Mouse (Mus musculus) forebrain, embryonic 13.5 days (tissue): Measurements from ENCODE around the gene Cluh. TPM values are rescaled to one million over a fixed set of nuclear protein-coding genes. Genes with fewer than 3 reads are reported as not detected.

ENCODE experiments used
- ATAC-seq: fragments of 200-750 bp; cut with Nextera tagmentation; 2 replicates; pipeline ENCODE4 v1.8.0; 2017
- H3K27ac ChIP-seq: fragments of 300-500 bp; sonication (generic); 2 replicates; pipeline ENCODE4 v1.5.1; 2015; ENCODE audit warnings: inconsistent platforms, mild to moderate bottlenecking, moderate library complexity
- H3K27me3 ChIP-seq: fragments of 300-500 bp; sonication (generic); 2 replicates; pipeline ENCODE4 v1.6.1; 2015; ENCODE audit warnings: mild to moderate bottlenecking, inconsistent platforms
- H3K36me3 ChIP-seq: fragments of 300-500 bp; sonication (generic); 2 replicates; pipeline ENCODE4 v1.6.1; 2015; ENCODE audit warnings: mild to moderate bottlenecking, inconsistent platforms; ENCODE audit not compliant: poor library complexity, severe bottlenecking
- H3K4me1 ChIP-seq: fragments of 300-500 bp; sonication (generic); 2 replicates; pipeline ENCODE4 v1.6.1; 2015; ENCODE audit warnings: inconsistent platforms
- H3K4me2 ChIP-seq: fragments of 300-500 bp; sonication (generic); 2 replicates; pipeline ENCODE4 v1.6.1; 2015; ENCODE audit warnings: inconsistent platforms, mild to moderate bottlenecking, moderate library complexity
- H3K4me3 ChIP-seq: fragments of 300-500 bp; sonication (generic); 2 replicates; pipeline ENCODE4 v1.5.1; 2015; ENCODE audit warnings: mild to moderate bottlenecking, inconsistent platforms
- H3K9ac ChIP-seq: fragments of 300-500 bp; sonication (generic); 2 replicates; pipeline ENCODE4 v1.6.1; 2015; ENCODE audit warnings: mild to moderate bottlenecking, inconsistent platforms
- H3K9me3 ChIP-seq: fragments of 300-500 bp; sonication (generic); replicated peaks from 2 replicates; pipeline ENCODE4 v1.6.1; 2016; ENCODE audit warnings: inconsistent platforms
- WGBS: fragments of 180-500 bp; shearing (Covaris S2); methylation state at CpG from one replicate; pipeline ENCODE4 v1.1.7; 2015; 5-methylcytosine and 5-hydroxymethylcytosine counted together
- polyA plus RNA-seq: library from polyadenylated mRNA; unstranded; fragments of >200 nt; fragmentation: Nextera tagmentation; extraction: Ambion mirVana; gene quantifications from 2 replicates; pipeline ENCODE4 v1.2.1, GENCODE M21; 2015

Cluh gene
- 9.3 and 11.8 TPM in 2 replicates for polyA plus RNA-seq

GRCm38 (mm10) chr11:74649095-74649646 is at the start of gene Cluh:
Cluh (plus strand) TSS chr11:74649495.
- ATAC-seq, result peak; percentile 94
- under 1% methylated on average over 58 of the region's 58 CpGs for WGBS

GRCm38 (mm10) chr11:74602286-74602685 is 47.0 kb upstream of the Cluh start:
- H3K4me1 ChIP-seq, result no peaks in the 10 kb centered on the region
- no peaks in the 10 kb centered on the region; the same call in 1 of the 2 replicates for H3K9me3 ChIP-seq
- H3K27ac ChIP-seq, result no peak overlapping the region
- no peaks in the 10 kb centered on the region for H3K36me3 ChIP-seq
- H3K4me3 ChIP-seq, result no peak overlapping the region
- no peak overlapping the region for H3K4me2 ChIP-seq
- 74% methylated on average over 1 of the region's 1 CpGs for WGBS
- no peak overlapping the region for H3K9ac ChIP-seq
- H3K27me3 ChIP-seq, result no peaks in the 10 kb centered on the region; the same call in 1 of the 2 replicates
- no peak for ATAC-seq

More at GRCm38 (mm10) chr11:74649095-74649646, at the start of gene Cluh:
- H3K27ac ChIP-seq, result peak within 1 kb of the TSS; percentile 25
- H3K4me2 ChIP-seq, result peak within 1 kb of the TSS; percentile 97
- peaks cover 34% of the 10 kb centered on the region for H3K4me1 ChIP-seq
- H3K4me3 ChIP-seq, result peak within 1 kb of the TSS; percentile 76
- no peaks in the 10 kb centered on the region for H3K27me3 ChIP-seq
- H3K9me3 ChIP-seq, result no peaks in the 10 kb centered on the region
- no peaks in the 10 kb centered on the region for H3K36me3 ChIP-seq
- peak within 1 kb of the TSS; percentile 87 for H3K9ac ChIP-seq

- H3K27me3 ChIP-seq, result peaks cover 59% of the 10 kb centered on the region
- WGBS, result 31% methylated on average over 5 of the region's 5 CpGs
- H3K9ac ChIP-seq, result no peak overlapping the region
- no peaks in the 10 kb centered on the region for H3K9me3 ChIP-seq
- H3K4me2 ChIP-seq, result peak overlapping the region; percentile 71; the same call in 1 of the 2 replicates
- H3K36me3 ChIP-seq, result no peaks in the 10 kb centered on the region
- 0 out of 2 replicates have a peak overlapping the region, but pooled peaks have one; percentile 41 for H3K4me3 ChIP-seq
- peaks cover 10% of the 10 kb centered on the region for H3K4me1 ChIP-seq
- no peak overlapping the region for H3K27ac ChIP-seq
- ATAC-seq, result no peak
Observed at GRCm38 (mm10) chr11:74610068-74610467, 39.2 kb upstream of the Cluh start.

- under 1% methylated on average over 50 of the region's 50 CpGs for WGBS
- Histone ChIP-seq H3K4me2 (peak within 1 kb of the TSS; percentile 71), H3K36me3 (no peaks in the 10 kb centered on the region), H3K27me3 (peaks cover 64% of the 10 kb centered on the region), H3K27ac (no peak within 1 kb of the TSS), H3K4me3 (peak within 1 kb of the TSS; percentile 41), H3K9me3 (no peaks in the 10 kb centered on the region), H3K4me1 (peaks cover 10% of the 10 kb centered on the region), H3K9ac (peak within 1 kb of the TSS; percentile 35)
- ATAC-seq, result 0 out of 2 replicates have a peak, but pooled peaks have one; percentile 10
Observed at GRCm38 (mm10) chr11:74610545-74611176, 38.6 kb upstream of the Cluh start, which contains the start of gene Rap1gap2. Rap1gap2 (minus strand) TSS chr11:74610915.

GRCm38 (mm10) chr11:74611437-74611836 is 37.9 kb upstream of the Cluh start:
- H3K4me2 ChIP-seq, result peak overlapping the region; percentile 71; the same call in 1 of the 2 replicates
- H3K4me3 ChIP-seq, result no peak overlapping the region
- no peak overlapping the region for H3K9ac ChIP-seq
- H3K27ac ChIP-seq, result no peak overlapping the region
- H3K27me3 ChIP-seq, result peaks cover 70% of the 10 kb centered on the region
- no peak for ATAC-seq
- H3K36me3 ChIP-seq, result no peaks in the 10 kb centered on the region
- WGBS, result 20% methylated on average over 7 of the region's 7 CpGs
- H3K4me1 ChIP-seq, result peaks cover 10% of the 10 kb centered on the region
- no peaks in the 10 kb centered on the region for H3K9me3 ChIP-seq

- Histone ChIP-seq H3K4me1 (peaks cover 10% of the 10 kb centered on the region), H3K9me3 (no peaks in the 10 kb centered on the region), H3K4me3 (no peak overlapping the region), H3K4me2 (no peak overlapping the region), H3K27ac (no peak overlapping the region), H3K9ac (no peak overlapping the region), H3K27me3 (peaks cover 69% of the 10 kb centered on the region), H3K36me3 (no peaks in the 10 kb centered on the region)
- no peak for ATAC-seq
- 63% methylated on average over 4 of the region's 4 CpGs for WGBS
Observed at GRCm38 (mm10) chr11:74613428-74613827, 35.9 kb upstream of the Cluh start.

GRCm38 (mm10) chr11:74615571-74615970 is 33.7 kb upstream of the Cluh start:
- Histone ChIP-seq H3K27me3 (peaks cover 62% of the 10 kb centered on the region), H3K36me3 (no peaks in the 10 kb centered on the region), H3K4me1 (peaks cover 11% of the 10 kb centered on the region), H3K9me3 (no peaks in the 10 kb centered on the region), H3K27ac (no peak overlapping the region), H3K4me2 (no peak overlapping the region), H3K9ac (no peak overlapping the region), H3K4me3 (no peak overlapping the region)
- WGBS, result 53% methylated on average over 5 of the region's 5 CpGs
- ATAC-seq, result no peak

- peak within 1 kb of the TSS; percentile 58 for H3K4me3 ChIP-seq
- peaks cover 9% of the 10 kb centered on the region; the same call in 1 of the 2 replicates for H3K4me1 ChIP-seq
- H3K27ac ChIP-seq, result no peak within 1 kb of the TSS
- under 1% methylated on average over 50 of the region's 63 CpGs for WGBS
- peaks cover 41% of the 10 kb centered on the region for H3K27me3 ChIP-seq
- H3K9ac ChIP-seq, result peak within 1 kb of the TSS; percentile 70
- H3K36me3 ChIP-seq, result no peaks in the 10 kb centered on the region
- peak; percentile 85 for ATAC-seq
- H3K9me3 ChIP-seq, result no peaks in the 10 kb centered on the region
- H3K4me2 ChIP-seq, result peak within 1 kb of the TSS; percentile 78
Observed at GRCm38 (mm10) chr11:74619201-74619955, 29.9 kb upstream of the Cluh start, which contains the start of gene Ccdc92b. Ccdc92b (plus strand) TSS chr11:74619605.

GRCm38 (mm10) chr11:74619956-74620300 is 29.4 kb upstream of the Cluh start:
- H3K4me3 ChIP-seq, result peak overlapping the region; percentile 58
- peaks cover 41% of the 10 kb centered on the region for H3K27me3 ChIP-seq
- H3K36me3 ChIP-seq, result no peaks in the 10 kb centered on the region
- no peaks in the 10 kb centered on the region for H3K9me3 ChIP-seq
- 2% methylated on average over 16 of the region's 16 CpGs for WGBS
- peaks cover 9% of the 10 kb centered on the region; the same call in 1 of the 2 replicates for H3K4me1 ChIP-seq
- peak; percentile 61 for ATAC-seq
- H3K27ac ChIP-seq, result no peak overlapping the region
- H3K4me2 ChIP-seq, result peak overlapping the region; percentile 78
- peak overlapping the region; percentile 70 for H3K9ac ChIP-seq

GRCm38 (mm10) chr11:74621974-74622669 is 27.2 kb upstream of the Cluh start:
- Histone ChIP-seq H3K4me3 (no peak overlapping the region), H3K9ac (no peak overlapping the region), H3K36me3 (no peaks in the 10 kb centered on the region), H3K9me3 (no peaks in the 10 kb centered on the region), H3K4me1 (peaks cover 9% of the 10 kb centered on the region; the same call in 1 of the 2 replicates), H3K27me3 (peaks cover 28% of the 10 kb centered on the region), H3K4me2 (no peak overlapping the region), H3K27ac (no peak overlapping the region)
- ATAC-seq, result no peak
- 79% methylated on average over 8 of the region's 8 CpGs for WGBS

GRCm38 (mm10) chr11:74623693-74624092 is 25.6 kb upstream of the Cluh start:
- 81% methylated on average over 6 of the region's 6 CpGs for WGBS

More at GRCm38 (mm10) chr11:74623693-74624092, 25.6 kb upstream of the Cluh start:
- peaks cover 9% of the 10 kb centered on the region; the same call in 1 of the 2 replicates for H3K4me1 ChIP-seq
- peaks cover 25% of the 10 kb centered on the region for H3K27me3 ChIP-seq
- no peak for ATAC-seq
- no peak overlapping the region for H3K27ac ChIP-seq
- H3K4me2 ChIP-seq, result no peak overlapping the region
- H3K36me3 ChIP-seq, result no peaks in the 10 kb centered on the region
- no peak overlapping the region for H3K4me3 ChIP-seq
- H3K9me3 ChIP-seq, result no peaks in the 10 kb centered on the region
- no peak overlapping the region for H3K9ac ChIP-seq
